Mouse (Mus musculus): ENCODE data around the gene Gm28051.

Gene Gm28051

GRCm38 (mm10) chr12:102757689-102758402 lies at the start of gene Gm28051, which contains the start of the genes Gon7 and Ubr7:
Gene Gm28051 (minus strand): TSS chr12:102757765.
Gene Gon7 (minus strand): TSS chr12:102757803.
Gene Ubr7 (plus strand): TSS chr12:102757967.
- peak; percentile 93 to 96 for DNase-seq (ENCODE audit: low spot score in 2 of 2)

- no peak for DNase-seq (ENCODE audit: low spot score in 2 of 2)
These were observed 42.0 kb upstream of the Gm28051 start for GRCm38 (mm10) chr12:102799528-102799927.

DNA sequence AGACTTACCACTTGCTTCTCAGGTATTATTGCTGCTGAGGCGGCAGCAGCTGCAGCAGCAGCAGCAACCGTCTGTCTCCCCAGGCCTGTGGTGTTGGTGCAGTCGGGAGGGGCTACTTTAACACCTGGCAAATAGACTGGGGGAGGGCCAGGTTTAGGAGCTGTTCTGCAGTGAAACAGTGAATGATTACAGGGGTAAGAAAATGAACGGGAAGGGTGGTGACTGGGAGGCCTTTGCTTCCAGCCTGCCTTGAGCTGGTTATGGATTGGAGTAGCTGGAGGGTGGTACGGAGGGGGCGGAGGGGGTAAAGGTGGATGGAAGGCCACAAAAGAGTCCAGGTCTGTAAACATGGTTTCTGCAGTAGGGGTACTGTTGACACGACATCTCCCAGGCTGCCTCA lies 30.4 kb upstream of the Gm28051 start:
- DNase-seq (ENCODE audit: low spot score in 2 of 2), result no peak

GRCm38 (mm10) chr12:102785593-102785985 lies 28.0 kb upstream of the Gm28051 start:
- DNase-seq (ENCODE audit: low spot score in 2 of 2), result no peak

DNA sequence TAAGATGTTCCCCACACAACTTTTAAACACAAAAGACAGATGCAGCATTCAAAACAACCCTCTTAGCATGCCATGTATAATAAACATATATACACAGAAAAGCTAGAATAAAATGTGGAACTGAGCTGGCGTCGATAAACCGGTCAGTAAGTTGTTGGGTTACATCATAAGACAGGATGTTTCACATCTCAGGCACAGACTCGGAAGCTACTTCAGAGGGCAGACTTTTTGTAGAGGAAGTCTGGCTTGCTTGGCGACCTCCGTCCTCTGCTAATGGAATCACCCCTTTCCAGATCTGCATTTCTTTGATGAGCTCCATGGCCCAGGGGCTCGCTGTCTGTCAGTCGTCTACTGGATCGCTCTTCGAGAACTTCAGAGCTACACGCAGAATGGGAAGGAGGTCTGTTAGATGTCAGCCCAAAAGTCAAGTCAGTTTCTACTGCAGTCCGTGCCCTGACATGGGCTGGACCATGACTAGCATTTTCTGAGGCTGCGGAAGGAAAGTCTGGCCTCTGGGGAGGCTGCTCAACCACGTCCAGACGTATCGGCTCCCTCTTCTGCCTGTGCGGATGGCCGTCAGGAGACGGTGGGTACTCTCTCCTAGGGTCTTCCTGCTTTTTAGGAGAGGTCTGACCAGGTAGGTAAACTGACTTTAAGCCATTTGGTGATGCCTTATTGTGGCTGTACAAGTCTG lies 27.5 kb upstream of the Gm28051 start:
- no peak for DNase-seq (ENCODE audit: low spot score in 2 of 2)

DNA sequence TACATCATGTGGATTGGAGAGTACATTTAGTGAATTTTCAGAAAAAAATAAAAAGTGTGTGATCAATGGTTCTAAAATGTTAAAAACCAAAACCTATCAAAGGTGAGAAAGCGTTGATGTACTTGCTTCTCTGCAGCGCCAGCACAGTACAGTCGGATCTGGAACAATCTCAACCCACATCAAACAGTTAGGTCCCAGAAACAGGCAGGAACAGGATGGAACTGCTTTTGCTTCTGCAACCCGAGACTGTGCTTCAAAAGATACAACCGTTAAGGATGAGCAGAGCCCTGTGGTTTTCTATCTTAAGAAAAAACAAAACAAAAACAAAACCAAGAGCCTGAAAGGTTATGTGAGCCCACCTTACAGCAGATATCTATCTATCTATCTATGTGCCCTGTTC lies 25.3 kb upstream of the Gm28051 start:
- no peak for DNase-seq (ENCODE audit: low spot score in 2 of 2)

DNA sequence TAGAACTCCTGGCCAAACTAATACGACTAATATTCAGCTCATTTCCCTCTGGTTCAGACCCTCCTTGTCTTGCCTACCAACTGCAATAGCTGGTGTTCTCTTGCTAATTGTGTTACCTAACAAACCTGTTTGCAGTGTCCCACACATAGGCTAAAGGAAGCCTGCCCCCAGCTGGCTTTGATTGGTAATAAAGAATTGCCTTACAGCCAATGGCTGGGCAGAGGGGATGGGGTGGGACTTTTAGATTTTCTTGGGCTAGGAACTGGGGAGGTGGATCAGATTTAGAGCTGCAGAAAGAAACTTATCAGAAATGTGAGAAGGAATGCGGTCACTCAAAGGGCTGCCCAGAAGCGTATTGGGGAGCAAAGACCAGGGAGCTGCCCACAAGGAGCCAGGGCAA lies 21.9 kb upstream of the Gm28051 start:
- DNase-seq (ENCODE audit: low spot score in 2 of 2), result no peak

GRCm38 (mm10) chr12:102778151-102778550 lies 20.6 kb upstream of the Gm28051 start:
- DNase-seq (ENCODE audit: low spot score in 2 of 2), result no peak

- no peak for DNase-seq (ENCODE audit: low spot score in 2 of 2)
These were observed 18.5 kb upstream of the Gm28051 start for GRCm38 (mm10) chr12:102776035-102776434.

GRCm38 (mm10) chr12:102772676-102773075 lies 15.1 kb upstream of the Gm28051 start:
- DNase-seq (ENCODE audit: low spot score in 2 of 2), result no peak

DNA sequence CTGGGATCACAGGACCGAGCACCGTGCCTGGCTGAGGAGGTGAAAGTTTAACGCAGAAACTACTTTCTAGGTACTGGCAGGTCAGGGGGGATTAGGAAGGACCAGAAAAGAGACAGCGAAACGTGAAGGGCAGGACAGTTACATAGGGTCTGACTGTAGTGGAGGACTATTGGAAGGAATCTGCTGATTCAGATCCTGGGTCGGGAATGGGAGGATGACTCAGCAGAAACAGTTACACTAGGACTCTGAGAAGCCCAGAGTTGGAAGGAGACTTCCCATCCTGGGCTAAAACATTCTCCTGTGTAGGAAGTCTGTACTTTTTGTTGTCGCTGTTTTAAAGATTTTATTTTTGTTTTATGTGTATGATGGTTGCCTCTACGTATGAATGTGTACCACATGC lies 14.0 kb upstream of the Gm28051 start:
- no peak for DNase-seq (ENCODE audit: low spot score in 2 of 2)

DNA sequence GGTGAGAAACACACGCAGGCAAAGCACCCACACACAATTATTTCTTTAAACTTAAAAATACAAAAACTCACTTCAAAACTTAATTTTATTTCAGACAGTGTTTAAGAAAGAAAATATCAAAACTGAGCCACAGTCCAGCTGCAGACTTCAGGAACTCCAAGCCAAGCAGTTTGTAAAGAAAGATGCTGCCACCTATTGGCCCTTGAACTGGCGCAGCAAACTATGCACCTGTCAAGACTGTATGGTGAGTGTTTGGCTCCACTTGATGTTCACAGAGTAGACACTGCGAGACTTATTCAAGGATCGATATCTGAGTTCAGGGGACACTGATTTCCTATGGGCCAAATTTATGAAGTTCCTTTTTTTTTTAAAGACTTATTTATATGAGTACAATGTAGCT lies 11.4 kb upstream of the Gm28051 start:
- no peak for DNase-seq (ENCODE audit: low spot score in 2 of 2)

DNA sequence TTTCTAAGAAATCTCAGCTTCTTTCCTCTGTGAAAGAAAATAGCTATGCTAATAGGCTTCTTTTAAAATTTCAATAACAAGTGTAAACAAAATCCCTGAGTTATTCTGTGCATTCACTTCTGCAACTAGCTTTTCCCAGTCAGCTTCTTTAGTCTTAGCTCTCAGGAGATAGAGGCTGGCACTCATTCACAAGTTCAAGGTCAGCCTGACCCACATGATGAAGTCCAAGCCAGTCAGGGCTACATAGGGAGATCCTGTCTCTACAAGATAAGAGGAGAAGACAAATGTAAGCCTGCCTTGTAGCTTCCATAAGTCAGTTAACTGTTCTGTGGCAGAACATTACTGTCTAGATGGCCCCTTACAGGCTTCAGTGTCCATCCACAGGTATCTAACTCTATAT lies 6.1 kb upstream of the Gm28051 start:
- DNase-seq (ENCODE audit: low spot score in 2 of 2), result no peak

- no peak for DNase-seq (ENCODE audit: low spot score in 2 of 2)
These were observed 4.1 kb upstream of the Gm28051 start for GRCm38 (mm10) chr12:102761668-102762067.

GRCm38 (mm10) chr12:102758936-102759335 lies 1.4 kb upstream of the Gm28051 start:
- no peak for DNase-seq (ENCODE audit: low spot score in 2 of 2)

GRCm38 (mm10) chr12:102758403-102758756 lies 815 bp upstream of the Gm28051 start, which contains the start of gene Gm20604:
Gene Gm20604 (minus strand): TSS chr12:102758672.
- no peak for DNase-seq (ENCODE audit: low spot score in 2 of 2)

DNA sequence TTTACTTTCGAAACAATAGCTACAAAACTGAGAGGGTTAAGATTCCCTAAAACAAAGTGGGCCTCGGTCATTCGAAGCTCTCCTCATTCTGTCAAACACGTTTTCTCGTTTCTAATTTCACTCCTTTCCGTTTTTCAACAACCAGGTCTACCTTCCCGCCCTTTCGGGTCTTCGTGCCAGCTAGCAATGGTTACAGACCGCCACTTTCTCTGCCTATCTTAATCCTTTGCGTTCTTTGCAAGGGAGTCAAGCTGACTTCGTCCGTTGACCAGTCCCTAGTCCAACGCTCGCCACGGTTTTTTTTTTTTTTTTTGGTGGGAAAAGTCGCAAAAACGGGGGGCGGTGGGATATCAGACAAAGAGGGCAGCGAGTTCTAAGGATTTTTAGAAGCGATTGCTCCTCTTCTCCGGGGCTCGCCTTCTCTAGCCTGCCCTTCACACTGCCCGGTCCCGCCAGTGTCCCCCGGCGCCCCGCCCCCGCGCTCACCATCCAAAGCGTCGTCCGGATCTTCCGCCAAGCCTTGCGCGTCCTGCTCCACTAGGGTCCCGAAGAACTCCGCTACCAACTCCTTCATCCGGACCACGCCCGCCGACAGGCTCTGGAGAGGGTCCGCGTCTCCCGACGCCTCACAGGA lies 393 bp downstream of the Gm28051 start:
- DNase-seq (ENCODE audit: low spot score in 2 of 2), result no peak

DNA sequence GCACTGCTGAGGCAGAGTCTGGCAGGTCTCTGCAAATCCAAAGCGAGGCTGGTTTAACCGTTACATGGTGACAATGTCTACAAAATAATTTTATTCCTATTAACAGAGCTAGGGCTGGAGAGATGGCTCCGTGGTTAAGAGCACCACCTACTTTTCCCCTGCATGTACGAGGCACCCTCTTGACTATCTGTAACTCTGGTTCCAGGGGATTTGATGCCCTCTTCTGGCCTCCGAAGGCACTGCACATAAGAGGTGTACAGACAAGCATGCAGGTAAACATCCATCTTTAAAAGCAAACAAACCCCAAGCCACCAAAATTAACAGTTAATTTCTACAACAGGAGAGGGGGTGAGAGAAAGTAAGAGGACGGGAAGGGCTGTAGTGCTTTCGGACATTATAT lies 1.3 kb downstream of the Gm28051 start:
- DNase-seq (ENCODE audit: low spot score in 2 of 2), result no peak

- no peak for DNase-seq (ENCODE audit: low spot score in 2 of 2)
These were observed 9.3 kb downstream of the Gm28051 start for GRCm38 (mm10) chr12:102748256-102748655.

GRCm38 (mm10) chr12:102744839-102745238 lies 12.7 kb downstream of the Gm28051 start:
- no peak for DNase-seq (ENCODE audit: low spot score in 2 of 2)

GRCm38 (mm10) chr12:102743589-102744574 lies 13.7 kb downstream of the Gm28051 start, which contains the start of the genes Moap1 and Tmem251:
Gene Moap1 (minus strand): TSS chr12:102743661.
Gene Tmem251 (plus strand): TSS chr12:102743762.
- DNase-seq (ENCODE audit: low spot score in 2 of 2), result peak; percentile 79 to 91
